Mouse (Mus musculus) left cerebral cortex, postnatal 25 days (tissue): ENCODE results near the gene Slc23a2. TPM values are rescaled to one million over a fixed set of nuclear protein-coding genes. Genes with fewer than 3 reads are reported as not detected.

Experiments used
- DNase-seq, 2 experiments: peaks; one replicate each; pipeline ENCODE4 v3.0.0; 2022; ENCODE audit warnings: low spot score in 2 of 2, mixed read lengths in 1 of 2
- intact Hi-C: fragments of 180-260 bp; cut with DNase I; formaldehyde crosslinking; loops from one replicate; pipeline ENCODE4 v1.15.1; 2025
- total RNA-seq, 2 experiments: library from RNA; stranded (reverse); gene quantifications; 2 replicates each; pipeline ENCODE4 v1.2.3; 2021

Slc23a2 gene
- total RNA-seq, 2 experiments from 2014 or later, result 134 to 144 TPM

DNA sequence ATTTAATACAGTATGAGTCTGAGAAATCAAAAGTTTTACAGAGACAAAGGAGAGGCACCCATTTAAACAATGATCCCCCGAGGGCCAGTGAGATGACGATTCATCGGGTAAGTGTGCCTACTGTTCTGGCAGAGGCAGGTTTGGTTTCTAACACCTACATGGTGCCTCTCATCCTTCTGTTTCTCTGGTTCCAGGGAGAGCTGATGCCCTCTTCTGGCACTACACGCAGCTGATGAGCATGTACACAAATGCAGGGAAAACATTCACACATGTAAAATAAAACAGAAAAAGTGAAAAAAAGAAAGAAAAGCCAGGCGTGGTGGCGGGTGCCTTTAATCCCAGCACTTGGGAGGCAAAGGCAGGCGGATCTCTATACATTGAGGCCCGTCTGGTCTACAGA is 85.0 kb downstream of the Slc23a2 start:
- peak in 1 of 2 experiments; percentile 65 for DNase-seq
- intact Hi-C loops, result loop anchor here (1.0 to 5.0 kb wide), 2 partner anchors 78 to 238 kb away; no protein-coding TSS in a partner anchor

DNA sequence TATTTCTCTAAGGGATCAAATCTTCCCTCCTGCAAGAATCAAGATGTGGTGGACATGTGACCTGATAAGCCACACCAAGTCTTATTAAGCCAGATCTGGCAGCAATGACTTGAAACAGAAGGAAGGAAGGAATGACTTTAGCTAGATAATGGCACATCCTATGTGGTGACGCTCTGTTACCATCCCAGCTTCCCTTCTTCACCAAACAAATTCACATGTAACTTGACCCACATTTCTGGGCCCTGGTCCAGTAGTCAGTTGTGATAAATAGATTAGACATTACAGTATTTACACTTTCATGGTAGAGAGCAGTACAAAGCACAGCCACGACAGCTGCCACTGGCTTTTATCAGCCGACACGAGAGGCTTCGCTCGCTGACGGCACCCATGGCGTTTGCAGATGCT is 89.6 kb downstream of the Slc23a2 start:
- intact Hi-C loops, result loop anchor here (5.0 kb wide), 1 partner anchor 233 kb away; no protein-coding TSS in a partner anchor
- no peak for DNase-seq

DNA sequence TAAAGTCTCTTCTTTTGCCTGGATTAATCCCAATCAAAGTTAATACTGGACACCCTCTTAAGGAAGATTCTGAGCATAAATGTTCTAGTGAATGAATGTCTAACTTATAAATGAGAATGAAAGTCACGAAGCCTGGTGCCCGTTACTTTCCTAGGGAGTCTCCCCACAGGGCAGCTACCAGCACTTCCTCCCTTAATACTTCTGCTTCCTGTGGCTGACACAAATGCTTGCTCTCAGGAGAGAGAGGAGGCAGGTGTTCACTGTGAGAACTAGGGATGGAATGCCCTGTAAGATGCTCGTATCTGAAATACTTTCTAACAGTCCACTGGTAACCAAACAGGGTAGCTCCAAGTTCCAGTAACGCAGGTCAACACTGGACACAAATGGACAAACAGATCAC is 91.1 kb downstream of the Slc23a2 start:
- intact Hi-C loops, result no loop called here
- DNase-seq, result no peak

DNA sequence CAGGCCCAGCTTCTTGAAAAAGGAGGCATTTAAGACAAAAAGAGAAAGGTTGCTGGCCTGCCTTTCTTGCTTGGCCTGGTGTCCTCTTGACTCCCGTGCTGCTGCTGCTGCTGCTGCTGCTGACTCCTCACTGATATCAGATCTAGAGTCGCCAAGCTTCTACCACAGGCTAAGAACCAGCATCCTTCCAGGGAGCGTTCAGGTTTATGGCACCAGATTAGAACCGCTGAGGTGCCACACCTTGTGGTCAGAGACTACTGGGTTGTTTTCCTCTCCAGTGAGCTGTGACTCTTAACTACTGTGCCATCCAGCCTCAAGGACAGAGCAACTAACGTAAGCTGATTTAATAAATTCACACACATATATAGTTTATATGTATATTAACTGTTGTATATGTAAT is 93.1 kb downstream of the Slc23a2 start:
- DNase-seq, result no peak
- intact Hi-C loops, result no loop called here

GRCm38 (mm10) chr2:132049921-132050320 is 95.0 kb downstream of the Slc23a2 start:
- intact Hi-C loops, result no loop called here
- no peak for DNase-seq

DNA sequence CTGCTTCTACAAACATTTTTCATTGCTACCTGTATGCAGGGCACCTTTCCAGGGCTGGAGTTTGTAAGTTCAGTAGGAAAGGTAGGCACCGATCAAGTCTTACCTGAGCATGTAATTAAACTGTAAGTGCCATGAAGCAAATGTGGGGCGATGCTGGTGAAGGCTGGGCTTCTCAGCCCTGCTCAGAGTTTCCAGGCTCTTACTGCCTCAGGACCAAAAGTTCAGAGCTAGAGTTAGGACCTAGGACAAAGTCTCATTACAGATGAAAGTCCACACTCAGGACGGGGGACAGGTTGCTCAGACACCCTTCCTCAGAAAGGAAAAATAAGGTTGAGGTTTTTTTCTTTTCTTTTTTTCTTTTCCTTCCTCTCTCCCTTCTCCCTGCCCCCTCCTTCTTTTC is 95.4 kb downstream of the Slc23a2 start:
- no peak for DNase-seq
- intact Hi-C loops, result no loop called here

DNA sequence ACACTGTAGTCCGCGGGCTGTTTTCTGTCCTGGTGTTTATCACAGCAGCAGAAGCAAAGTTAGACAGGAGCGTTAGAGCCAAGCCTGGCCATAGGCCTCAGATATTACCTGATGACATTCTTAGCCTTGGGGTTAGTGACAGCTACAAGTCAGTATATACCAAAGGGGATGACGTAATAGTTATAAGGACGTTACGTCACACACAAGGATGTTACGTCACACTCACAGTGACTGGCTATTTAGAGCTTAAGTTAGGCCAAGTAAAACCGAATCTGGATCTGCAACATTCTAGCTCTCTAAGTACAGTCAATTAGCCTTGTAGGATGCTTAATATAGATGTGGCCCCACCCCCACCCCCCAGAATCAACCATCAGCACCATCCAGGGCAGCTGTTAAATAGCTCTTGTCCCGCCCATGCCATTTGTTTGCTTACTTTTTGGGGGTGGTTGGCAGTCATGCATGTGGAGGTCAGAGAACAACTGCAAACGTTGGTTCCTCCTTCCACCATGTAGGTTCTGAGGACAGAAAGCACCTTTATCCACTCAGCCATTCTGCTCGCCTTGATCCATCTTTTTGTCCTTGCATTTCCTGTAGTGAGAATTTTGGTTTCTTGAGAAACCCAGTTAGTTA is 96.7 kb downstream of the Slc23a2 start:
- DNase-seq, result no peak
- intact Hi-C loops, result no loop called here

DNA sequence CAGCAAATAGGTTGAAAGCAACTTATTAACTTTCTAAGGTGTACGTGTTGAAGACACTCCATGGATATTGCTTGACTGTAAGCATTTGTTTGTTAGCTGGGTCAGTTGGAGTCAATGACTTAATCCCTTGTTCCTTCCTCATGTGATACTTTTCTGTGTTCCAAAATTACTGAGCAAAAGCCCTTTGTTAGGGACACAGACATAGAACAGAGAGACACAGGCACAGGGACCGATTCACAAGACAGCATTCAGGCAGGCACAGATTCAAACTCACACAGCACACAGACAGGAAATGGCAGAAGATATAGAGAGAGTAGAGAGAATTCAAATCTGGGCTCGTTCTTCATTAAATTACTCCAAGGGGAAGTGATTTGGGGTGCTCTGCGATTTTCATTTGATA is 97.5 kb downstream of the Slc23a2 start:
- intact Hi-C loops, result no loop called here

DNA sequence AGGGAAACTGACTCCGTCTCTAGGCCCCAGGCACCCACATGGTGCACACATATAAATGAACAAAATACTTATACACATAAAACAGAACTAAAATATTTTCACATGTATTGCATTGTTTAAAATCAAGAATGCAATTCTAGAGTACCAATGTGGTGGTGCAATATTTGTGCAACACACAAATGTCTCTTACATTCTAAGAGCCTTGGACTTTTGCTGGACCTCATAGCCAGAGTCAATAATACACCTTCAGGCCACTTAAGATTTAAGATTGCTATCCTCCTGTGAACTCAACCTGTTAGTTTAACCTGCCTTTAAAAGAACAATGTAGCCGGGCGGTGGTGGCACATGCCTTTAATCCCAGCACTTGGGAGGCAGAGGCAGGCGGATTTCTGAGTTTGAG is 98.2 kb downstream of the Slc23a2 start:
- no peak for DNase-seq
- intact Hi-C loops, result no loop called here

More for the DNA sequence above, 97.5 kb downstream of the Slc23a2 start:
- no peak for DNase-seq

GRCm38 (mm10) chr2:132044320-132045274 is 100.3 kb downstream of the Slc23a2 start:
- DNase-seq, result no peak
- intact Hi-C loops, result no loop called here

DNA sequence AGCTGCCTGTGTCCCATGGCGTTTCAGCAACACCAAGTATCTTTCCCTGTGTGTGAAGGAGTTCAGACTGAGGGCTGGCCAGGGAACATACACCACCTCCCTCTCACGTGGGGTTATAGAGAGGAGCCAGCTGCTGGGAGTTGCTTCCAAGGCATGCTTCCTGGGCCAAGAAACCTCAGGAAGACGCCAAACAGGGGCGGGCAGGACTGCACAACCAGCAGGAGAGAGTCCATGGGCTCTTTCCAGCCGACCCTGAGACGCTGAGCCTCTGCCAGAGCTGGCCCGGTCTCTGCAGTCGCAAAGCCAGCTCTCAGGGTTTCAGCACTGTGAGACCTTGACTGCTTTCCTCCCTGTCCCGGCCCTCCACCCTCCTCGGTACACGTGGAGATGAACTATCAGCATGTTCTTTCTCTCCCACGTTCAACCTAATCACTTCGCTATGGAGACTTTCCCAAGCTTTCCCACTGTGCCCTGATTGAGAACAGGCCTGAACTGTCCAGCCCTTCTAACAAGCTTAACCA is 101.7 kb downstream of the Slc23a2 start:
- intact Hi-C loops, result no loop called here
- DNase-seq, result peak; percentile 54 to 70

DNA sequence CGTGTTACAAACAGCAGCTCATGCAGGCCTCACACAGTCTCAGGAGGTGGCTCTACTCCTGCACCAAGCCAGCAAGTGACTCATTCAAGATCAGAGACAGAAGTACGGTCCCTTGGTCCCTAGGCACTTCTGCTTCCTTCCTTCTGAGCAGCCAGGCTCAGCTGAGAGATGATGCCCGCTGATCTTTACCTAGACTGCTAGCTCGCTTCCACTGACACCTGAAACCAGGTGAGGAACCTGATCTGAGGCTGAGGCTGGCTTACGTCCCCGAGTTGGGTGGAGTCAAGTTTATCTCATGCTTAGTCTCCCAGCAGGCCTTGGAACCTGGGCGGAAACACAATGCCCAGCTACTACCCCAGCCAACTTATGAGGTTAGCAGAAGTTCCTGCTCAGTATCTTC is 105.0 kb downstream of the Slc23a2 start:
- peak in 1 of 2 experiments; percentile 32 for DNase-seq
- intact Hi-C loops, result no loop called here

GRCm38 (mm10) chr2:132036326-132036725 is 108.6 kb downstream of the Slc23a2 start:
- DNase-seq, result no peak
- intact Hi-C loops, result no loop called here

DNA sequence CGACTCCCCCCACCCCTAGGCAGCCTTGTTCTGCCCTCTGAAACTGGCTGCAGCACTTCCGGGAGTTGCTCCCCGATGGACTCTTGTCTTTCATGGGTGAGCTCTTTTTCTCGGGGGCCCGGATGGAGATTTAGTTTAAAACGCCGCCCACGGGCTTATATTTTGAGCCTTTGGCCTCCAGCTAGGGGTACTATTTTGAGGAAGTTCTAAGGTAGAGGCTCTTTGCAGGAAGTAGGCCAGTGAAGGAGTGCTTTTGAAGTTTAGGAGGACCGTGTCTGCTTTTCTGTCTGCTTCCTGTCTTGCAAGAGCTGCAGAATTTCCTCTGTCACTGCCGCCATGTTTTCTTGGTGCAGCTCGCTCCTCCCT is 109.5 kb downstream of the Slc23a2 start:
- intact Hi-C loops, result no loop called here
- peak in 1 of 2 experiments; percentile 35 for DNase-seq

GRCm38 (mm10) chr2:132034590-132035469 is 110.1 kb downstream of the Slc23a2 start:
- intact Hi-C loops, result no loop called here
- DNase-seq, result no peak

DNA sequence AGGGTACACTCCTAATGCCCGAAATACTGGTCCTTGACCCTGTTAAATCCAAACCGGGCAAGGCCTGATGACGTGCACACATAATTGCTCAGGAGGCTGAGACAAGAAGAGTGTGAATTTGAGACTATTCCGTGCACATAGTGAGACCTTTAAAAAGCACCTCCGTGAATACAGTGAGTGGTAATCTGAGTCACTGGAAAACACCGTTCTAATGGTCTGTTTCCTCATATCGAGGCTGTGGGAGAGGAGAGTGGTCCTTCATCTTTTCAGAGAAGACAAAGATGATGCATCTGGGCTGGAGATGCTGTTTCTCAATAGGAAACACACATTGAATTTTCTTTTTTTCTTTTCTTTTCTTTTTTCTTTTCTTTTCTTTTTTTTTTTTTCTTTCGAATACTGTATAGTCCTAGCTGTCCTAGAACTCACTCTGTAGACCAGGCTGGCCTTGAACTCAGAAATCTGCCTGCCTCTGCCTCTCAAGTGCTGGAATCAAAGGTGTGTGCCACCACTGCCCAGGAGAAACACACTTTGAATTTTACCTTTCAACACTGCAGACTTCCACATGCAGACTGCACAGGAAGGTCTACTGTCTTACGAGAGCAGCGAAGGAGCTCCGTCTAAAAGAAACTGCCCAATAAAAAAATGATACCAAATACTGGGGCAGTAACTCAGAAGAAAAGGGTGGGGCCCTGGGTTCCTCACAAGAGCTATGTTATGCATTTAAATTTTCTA is 113.4 kb downstream of the Slc23a2 start:
- intact Hi-C loops, result no loop called here
- no peak for DNase-seq

DNA sequence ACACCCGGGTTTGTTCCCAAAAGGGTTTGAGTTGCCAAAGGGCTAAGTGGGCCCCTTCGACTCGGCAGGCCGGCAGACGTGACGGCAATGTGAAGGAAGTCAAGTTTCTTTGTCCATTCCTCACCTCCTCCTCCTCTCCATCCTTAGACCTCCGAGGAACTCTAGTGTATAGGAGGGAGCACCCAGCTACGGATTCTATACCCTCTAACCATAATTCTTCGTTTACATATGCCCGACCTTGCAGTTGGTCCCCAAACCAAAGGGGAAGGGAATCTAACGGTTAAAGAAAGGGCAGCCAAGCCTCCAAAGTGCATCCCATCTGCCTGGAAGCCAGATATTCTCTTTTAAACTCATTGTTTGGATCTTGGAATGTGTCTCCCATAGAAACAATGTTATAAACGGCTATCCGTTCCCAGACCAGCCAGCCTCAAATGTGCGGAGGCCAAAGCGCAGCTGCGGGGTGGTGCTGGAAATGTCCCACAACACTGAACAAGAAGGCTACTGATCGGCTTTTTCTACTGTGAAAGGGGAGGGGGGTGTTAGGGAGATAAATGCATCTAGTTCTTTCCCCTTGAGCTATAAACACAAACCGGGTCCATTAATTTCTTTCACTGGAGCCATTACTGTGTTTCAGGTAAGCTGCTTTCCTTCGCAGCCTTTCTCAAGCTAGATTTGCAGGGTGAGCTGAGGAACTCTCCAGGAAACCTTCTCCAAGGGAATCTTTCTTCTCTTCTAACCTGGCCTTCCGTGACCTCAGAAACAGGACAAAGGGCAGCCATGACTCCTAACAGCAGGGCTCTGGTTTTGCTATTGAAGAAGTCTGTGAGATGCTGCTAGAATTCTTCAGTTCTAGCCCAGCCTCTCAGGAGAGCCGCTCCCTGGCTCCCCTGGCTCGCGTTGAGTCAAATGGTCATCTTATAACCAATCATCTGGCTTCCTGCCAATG is 114.2 kb downstream of the Slc23a2 start:
- peak in 1 of 2 experiments; percentile 40 for DNase-seq
- intact Hi-C loops, result no loop called here
